6 mouse cellular contexts compared by ENCODE assay signal in the genomic region with DNA sequence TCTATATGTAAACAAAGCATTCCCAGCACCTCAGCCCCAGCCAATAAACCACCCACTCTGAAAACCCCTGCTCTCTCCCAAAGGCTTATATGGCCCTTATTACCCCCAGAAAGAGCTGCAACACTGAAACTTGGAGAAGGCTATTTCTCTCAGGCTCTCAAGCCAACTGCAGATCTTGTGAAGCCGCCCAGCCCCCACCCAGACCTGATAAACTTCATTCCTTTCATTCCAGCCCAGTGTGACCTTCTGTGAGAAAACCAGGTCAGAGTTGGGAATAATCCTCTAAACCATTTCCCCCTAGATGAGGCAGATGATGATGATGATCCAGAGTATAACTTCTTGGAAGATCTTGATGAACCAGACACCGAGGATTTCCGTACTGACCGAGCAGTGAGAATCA. TPM values are rescaled to one million over a fixed set of nuclear protein-coding genes. Genes with fewer than 3 reads are reported as not detected.
A peak's percentile ranks its signal among the peaks of the same experiment; 100 is the strongest.
DNase-seq lines count a peak whose midpoint lies in the region; ATAC-seq and TF ChIP-seq lines count a peak whose summit lies in the region.
"Not testable (repeated sequence)": the region's sequence is repeated elsewhere in the genome, so short reads cannot be mapped to it uniquely, and the experiment has no call there.

No protein-coding gene starts in this region.

- not testable (repeated sequence) for H3K9me3 ChIP-seq in heart, embryonic 15.5 days (replicated peaks); heart, embryonic 16.5 days (replicated peaks; ENCODE audit: control insufficient read depth, low read length); heart, postnatal 0 days (replicated peaks; ENCODE audit: control insufficient read depth, low read length); intestine, embryonic 14.5 days (ENCODE audit: control insufficient read depth, low read length); lung, embryonic 16.5 days (ENCODE audit: control insufficient read depth, low read length); lung, postnatal 0 days (ENCODE audit: low read length)

- TF ChIP-seq EP300 in heart, postnatal 0 days (IDR thresholded peaks at IDR 0.05; ENCODE audit: low read depth); lung, postnatal 0 days (IDR thresholded peaks at IDR 0.05): not testable (repeated sequence)

- WGBS in heart, embryonic 15.5 days, result 100% methylated on average over 2 of the region's 4 CpGs
- WGBS in heart, embryonic 16.5 days, result no CpG with 5 or more reads among the region's 4 CpGs
- no CpG with 5 or more reads among the region's 4 CpGs for WGBS in heart, postnatal 0 days
- no CpG with 5 or more reads among the region's 4 CpGs for WGBS in intestine, embryonic 14.5 days
- WGBS in lung, embryonic 16.5 days, result no CpG with 5 or more reads among the region's 4 CpGs
- no CpG with 5 or more reads among the region's 4 CpGs for WGBS in lung, postnatal 0 days

- DNase-seq in heart, postnatal 0 days (ENCODE audit: low spot score); intestine, embryonic 14.5 days (ENCODE audit: low spot score); lung, postnatal 0 days (ENCODE audit: low spot score): not testable (repeated sequence)

- H3K4me1 ChIP-seq in heart, embryonic 15.5 days (replicated peaks); heart, embryonic 16.5 days (ENCODE audit: control insufficient read depth, insufficient read depth, low read length); heart, postnatal 0 days (ENCODE audit: control insufficient read depth, insufficient read depth); intestine, embryonic 14.5 days (replicated peaks; ENCODE audit: control insufficient read depth, insufficient read depth, low read length); lung, embryonic 16.5 days (replicated peaks; ENCODE audit: control insufficient read depth, insufficient read depth, low read length); lung, postnatal 0 days (ENCODE audit: insufficient read depth, low read depth, low read length): not testable (repeated sequence)

- not testable (repeated sequence) for TF ChIP-seq CTCF in heart, postnatal 0 days (IDR thresholded peaks at IDR 0.05; ENCODE audit: low read depth); lung, postnatal 0 days (IDR thresholded peaks at IDR 0.05)

- not testable (repeated sequence) for H3K27me3 ChIP-seq in heart, embryonic 15.5 days; heart, embryonic 16.5 days (ENCODE audit: control insufficient read depth, insufficient read depth, low read length); heart, postnatal 0 days (ENCODE audit: control insufficient read depth, insufficient read depth, low read length); intestine, embryonic 14.5 days (replicated peaks; ENCODE audit: control insufficient read depth, insufficient read depth, low read length); lung, embryonic 16.5 days (ENCODE audit: control insufficient read depth, insufficient read depth, low read depth, low read length); lung, postnatal 0 days (replicated peaks; ENCODE audit: insufficient read depth, low read length)

- H3K27ac ChIP-seq in heart, embryonic 15.5 days; heart, embryonic 16.5 days (ENCODE audit: low read length); heart, postnatal 0 days (ENCODE audit: low read depth); intestine, embryonic 14.5 days (ENCODE audit: low read depth); lung, embryonic 16.5 days (ENCODE audit: low read length); lung, postnatal 0 days (ENCODE audit: low read length): not testable (repeated sequence)

- not testable (repeated sequence) for H3K4me2 ChIP-seq in heart, embryonic 15.5 days; heart, embryonic 16.5 days (ENCODE audit: low read depth, low read length); heart, postnatal 0 days (ENCODE audit: low read depth, low read length); intestine, embryonic 14.5 days (ENCODE audit: low read length); lung, embryonic 16.5 days (ENCODE audit: low read depth, low read length); lung, postnatal 0 days (replicated peaks; ENCODE audit: low read depth, low read length)

- H3K4me3 ChIP-seq in heart, embryonic 15.5 days; heart, embryonic 16.5 days (ENCODE audit: low read length); heart, postnatal 0 days (ENCODE audit: low read depth, low read length); intestine, embryonic 14.5 days (ENCODE audit: low read depth, low read length); lung, embryonic 16.5 days (ENCODE audit: low read length); lung, postnatal 0 days (ENCODE audit: low read depth, low read length): not testable (repeated sequence)

- H3K36me3 ChIP-seq in heart, embryonic 15.5 days, result peaks cover 23% of the 10 kb centered on the region
- H3K36me3 ChIP-seq in heart, embryonic 16.5 days (ENCODE audit: control insufficient read depth, insufficient read depth), result peaks cover 11% of the 10 kb centered on the region; the same call in 1 of the 2 replicates
- peaks cover 22% of the 10 kb centered on the region for H3K36me3 ChIP-seq in heart, postnatal 0 days (replicated peaks; ENCODE audit: control insufficient read depth, insufficient read depth, low read length)
- H3K36me3 ChIP-seq in intestine, embryonic 14.5 days (ENCODE audit: control insufficient read depth, insufficient read depth, low read length), result peaks cover 30% of the 10 kb centered on the region
- H3K36me3 ChIP-seq in lung, embryonic 16.5 days (ENCODE audit: control insufficient read depth, insufficient read depth, low read length), result peaks cover 15% of the 10 kb centered on the region
- not testable (repeated sequence) for H3K36me3 ChIP-seq in lung, postnatal 0 days (ENCODE audit: insufficient read depth, low read length)

- 0 out of 2 replicates have a peak, but pooled peaks have one; percentile 31 for ATAC-seq in heart, embryonic 15.5 days (replicated peaks; ENCODE audit: insufficient number of reproducible peaks, insufficient read depth, low FRiP score, low read depth)
- peak; percentile 72; the same call in 1 of the 2 replicates for ATAC-seq in heart, embryonic 16.5 days (replicated peaks; ENCODE audit: extremely low read depth, insufficient read depth, low FRiP score)
- peak; percentile 78 for ATAC-seq in heart, postnatal 0 days (ENCODE audit: insufficient read depth, low read depth)
- ATAC-seq in intestine, embryonic 14.5 days (replicated peaks; ENCODE audit: low FRiP score, low TSS enrichment, low read depth), result peak; percentile 27; the same call in 1 of the 2 replicates
- ATAC-seq in lung, embryonic 16.5 days (ENCODE audit: low read depth), result 0 out of 2 replicates have a peak, but pooled peaks have one; percentile 17
- ATAC-seq in lung, postnatal 0 days, result peak; percentile 75

- not testable (repeated sequence) for H3K9ac ChIP-seq in heart, embryonic 15.5 days; heart, embryonic 16.5 days (ENCODE audit: low read length); heart, postnatal 0 days (replicated peaks; ENCODE audit: low read depth, low read length); intestine, embryonic 14.5 days (ENCODE audit: low read length); lung, embryonic 16.5 days (ENCODE audit: low read length); lung, postnatal 0 days (replicated peaks; ENCODE audit: low read depth)

RNA-seq across cellular contexts. Expression of gene Gon4l, which starts 33.4 kb away (rescaled TPM):
- polyA plus RNA-seq in heart, embryonic 15.5 days (2015; fragmentation: Nextera tagmentation; extraction: Ambion mirVana), result 6.0 and 7.4 TPM in 2 replicates
- 6.9 and 7.3 TPM in 2 replicates for polyA plus RNA-seq in heart, embryonic 16.5 days (2015; fragmentation: Nextera tagmentation; extraction: Ambion mirVana)
- total RNA-seq in heart, postnatal 0 days (2014; rRNA removed; ENCODE audit: low replicate concordance), result 16.3 and 18.4 TPM in 2 replicates
- polyA plus RNA-seq in heart, postnatal 0 days (2015; fragmentation: Nextera tagmentation; extraction: Ambion mirVana), result 3.8 and 4.2 TPM in 2 replicates
- 14.7 and 14.8 TPM in 2 replicates for polyA plus RNA-seq in intestine, embryonic 14.5 days (2014; fragmentation: Nextera tagmentation; extraction: Ambion mirVana)
- polyA plus RNA-seq in lung, embryonic 16.5 days (2015; fragmentation: Nextera tagmentation; extraction: Ambion mirVana), result 10.0 and 10.7 TPM in 2 replicates
- 4.6 and 5.0 TPM in 2 replicates for polyA plus RNA-seq in lung, postnatal 0 days (2015; fragmentation: Nextera tagmentation; extraction: Ambion mirVana)

RNA-seq across cellular contexts. Expression of gene Msto1, which starts 45.4 kb away (rescaled TPM):
- 37.3 and 44.6 TPM in 2 replicates for polyA plus RNA-seq in heart, embryonic 15.5 days (2015; fragmentation: Nextera tagmentation; extraction: Ambion mirVana)
- polyA plus RNA-seq in heart, embryonic 16.5 days (2015; fragmentation: Nextera tagmentation; extraction: Ambion mirVana), result 46.2 and 47.5 TPM in 2 replicates
- total RNA-seq in heart, postnatal 0 days (2014; rRNA removed; ENCODE audit: low replicate concordance), result 49.2 and 51.9 TPM in 2 replicates
- polyA plus RNA-seq in heart, postnatal 0 days (2015; fragmentation: Nextera tagmentation; extraction: Ambion mirVana), result 35.2 and 36.6 TPM in 2 replicates
- 52.9 and 56.0 TPM in 2 replicates for polyA plus RNA-seq in intestine, embryonic 14.5 days (2014; fragmentation: Nextera tagmentation; extraction: Ambion mirVana)
- 37.9 and 41.6 TPM in 2 replicates for polyA plus RNA-seq in lung, embryonic 16.5 days (2015; fragmentation: Nextera tagmentation; extraction: Ambion mirVana)
- 23.2 and 24.6 TPM in 2 replicates for polyA plus RNA-seq in lung, postnatal 0 days (2015; fragmentation: Nextera tagmentation; extraction: Ambion mirVana)

Comparison
In these comparisons a context has a peak if more than half of its experiments do, and no peak if none do; other contexts are left out.
1. ATAC-seq: peak in every context shown above with its lines; median percentile 78 in heart, postnatal 0 days; 75 in lung, postnatal 0 days; 72 in heart, embryonic 16.5 days; 31 in heart, embryonic 15.5 days; 27 in intestine, embryonic 14.5 days; 17 in lung, embryonic 16.5 days.